Comparison of ENCODE assay signal across 11 mouse cellular contexts in genomic region chr4:75466880-75467327, GRCm38 (mm10).
DNase-seq lines count a peak whose midpoint lies in the region; ATAC-seq and TF ChIP-seq lines count a peak whose summit lies in the region.
"Had no signal": no experiment of that assay in that cellular context is flagged by ENCODE, and none has a peak within 500 bp of the region (broad histone marks: within the 10 kb centered on the region; RNA-seq: fewer than 3 reads in every experiment).

No protein-coding gene starts in this region.

- H3K27me3 ChIP-seq in midbrain, postnatal 0 days (ENCODE audit: insufficient read depth, low read length), result no peaks in the 10 kb centered on the region
- H3K27me3 ChIP-seq in midbrain, embryonic 14.5 days (ENCODE audit: control insufficient read depth, insufficient read depth, low read length), result no peaks in the 10 kb centered on the region

- no peak for ATAC-seq in midbrain, postnatal 0 days (ENCODE audit: low FRiP score)
- ATAC-seq in midbrain, embryonic 14.5 days (ENCODE audit: low FRiP score, low TSS enrichment), result no peak
- ATAC-seq in megakaryocyte, adult 5-6 weeks (ENCODE audit: poor library complexity, severe bottlenecking), result 0 out of 2 replicates have a peak, but pooled peaks have one; percentile 34
- ATAC-seq: forebrain, embryonic 14.5 days; intestine, embryonic 16.5 days had no signal

- peak; percentile 8 to 52 for DNase-seq in heart, adult 18-20 months
- no peak for DNase-seq in heart, postnatal 4 days
- DNase-seq in midbrain, postnatal 0 days (ENCODE audit: low spot score), result peak; percentile 0
- DNase-seq in midbrain, embryonic 14.5 days, result no peak
- DNase-seq in cerebellum, adult 9-11 months, result peak; percentile 98
- no peak for DNase-seq in thymus, postnatal 25 days
- DNase-seq in thymus, postnatal 10 days (ENCODE audit: low spot score in 2 of 2), result no peak
- DNase-seq: lung, postnatal 4 days had no signal

- no peaks in the 10 kb centered on the region for H3K36me3 ChIP-seq in midbrain, postnatal 0 days (ENCODE audit: insufficient read depth, low read length)
- H3K36me3 ChIP-seq in midbrain, embryonic 14.5 days (ENCODE audit: control insufficient read depth, insufficient read depth, low read length), result no peaks in the 10 kb centered on the region

- H3K4me3 ChIP-seq in midbrain, postnatal 0 days (ENCODE audit: low read depth, low read length), result no peak overlapping the region
- no peak overlapping the region for H3K4me3 ChIP-seq in midbrain, embryonic 14.5 days (replicated peaks; ENCODE audit: low read depth, low read length)

- H3K4me2 ChIP-seq in midbrain, postnatal 0 days (ENCODE audit: low read depth, low read length, poor library complexity, severe bottlenecking), result no peak overlapping the region
- no peak overlapping the region for H3K4me2 ChIP-seq in midbrain, embryonic 14.5 days (ENCODE audit: low read length)

- TF ChIP-seq CTCF in midbrain, postnatal 0 days (IDR thresholded peaks at IDR 0.05), result no peak

- no peak overlapping the region for H3K27ac ChIP-seq in midbrain, postnatal 0 days (ENCODE audit: low read depth, low read length)
- no peak overlapping the region for H3K27ac ChIP-seq in midbrain, embryonic 14.5 days (replicated peaks; ENCODE audit: low read depth, low read length)

- no peaks in the 10 kb centered on the region for H3K9me3 ChIP-seq in midbrain, postnatal 0 days (ENCODE audit: low read length)
- H3K9me3 ChIP-seq in midbrain, embryonic 14.5 days (ENCODE audit: control insufficient read depth, low read length), result no peaks in the 10 kb centered on the region

- no peaks in the 10 kb centered on the region for H3K4me1 ChIP-seq in midbrain, postnatal 0 days (ENCODE audit: insufficient read depth, low read length)
- H3K4me1 ChIP-seq in midbrain, embryonic 14.5 days (ENCODE audit: control insufficient read depth, insufficient read depth, low read length), result no peaks in the 10 kb centered on the region

- H3K9ac ChIP-seq in midbrain, postnatal 0 days (replicated peaks; ENCODE audit: low read length, poor library complexity, severe bottlenecking), result no peak overlapping the region
- no peak overlapping the region for H3K9ac ChIP-seq in midbrain, embryonic 14.5 days (replicated peaks; ENCODE audit: low read length)

- 57% methylated on average over 3 of the region's 3 CpGs for WGBS in midbrain, postnatal 0 days
- 73% methylated on average over 3 of the region's 3 CpGs for WGBS in midbrain, embryonic 14.5 days

Comparison
In these comparisons a context has a peak if more than half of its experiments do, and no peak if none do; other contexts are left out.
1. DNase-seq: peak in heart, adult 18-20 months (2 of 2), midbrain, postnatal 0 days (single experiment) and cerebellum, adult 9-11 months (single experiment); none in heart, postnatal 4 days (single experiment), midbrain, embryonic 14.5 days (single experiment), thymus, postnatal 25 days (single experiment) and thymus, postnatal 10 days (0 of 2).